Mouse (Mus musculus) forebrain, embryonic 15.5 days (tissue): ENCODE measurements at regions not wholly inside any gene's neighbourhood (a gene's known extent, or its start where the extent isn't known, plus 50 kb on each side); places are given as distances from the start of the nearest gene placed in this dataset.

Experiments used
- ATAC-seq: fragments of 200-750 bp; cut with Nextera tagmentation; replicated peaks from 2 replicates; pipeline ENCODE4 v1.8.0; 2017; ENCODE audit warnings: mild to moderate bottlenecking, moderate TSS enrichment, moderate library complexity
- H3K27ac ChIP-seq: fragments of 300-500 bp; sonication (generic); replicated peaks from 2 replicates; pipeline ENCODE4 v1.5.1; 2015; ENCODE audit warnings: mild to moderate bottlenecking, inconsistent platforms
- H3K27me3 ChIP-seq: fragments of 300-500 bp; sonication (generic); 2 replicates; pipeline ENCODE4 v1.6.1; 2015; ENCODE audit warnings: inconsistent platforms
- H3K36me3 ChIP-seq: fragments of 300-500 bp; sonication (generic); 2 replicates; pipeline ENCODE4 v1.6.1; 2015; ENCODE audit warnings: mild to moderate bottlenecking, inconsistent platforms
- H3K4me1 ChIP-seq: fragments of 300-500 bp; sonication (generic); 2 replicates; pipeline ENCODE4 v1.6.1; 2015; ENCODE audit warnings: inconsistent platforms
- H3K4me2 ChIP-seq: fragments of 300-500 bp; sonication (generic); replicated peaks from 2 replicates; pipeline ENCODE4 v1.6.1; 2015; ENCODE audit warnings: mild to moderate bottlenecking, inconsistent platforms
- H3K4me3 ChIP-seq: fragments of 300-500 bp; sonication (generic); 2 replicates; pipeline ENCODE4 v1.5.1; 2015; ENCODE audit warnings: mild to moderate bottlenecking, inconsistent platforms
- H3K9ac ChIP-seq: fragments of 300-500 bp; sonication (generic); replicated peaks from 2 replicates; pipeline ENCODE4 v1.6.1; 2015; ENCODE audit warnings: mild to moderate bottlenecking, inconsistent platforms
- H3K9me3 ChIP-seq: fragments of 300-500 bp; sonication (generic); 2 replicates; pipeline ENCODE4 v1.6.1; 2016; ENCODE audit warnings: inconsistent platforms
- WGBS: fragments of 180-500 bp; shearing (Covaris S2); methylation state at CpG from one replicate; pipeline ENCODE4 v1.1.7; 2015; ENCODE audit warnings: mixed read lengths; 5-methylcytosine and 5-hydroxymethylcytosine counted together

GRCm38 (mm10) chr6:51641965-51642364 lies 118.3 kb downstream of the Snx10 start:
- Histone ChIP-seq H3K36me3 (no peaks in the 10 kb centered on the region), H3K27me3 (no peaks in the 10 kb centered on the region), H3K27ac (no peak overlapping the region), H3K4me1 (no peaks in the 10 kb centered on the region), H3K4me2 (no peak overlapping the region), H3K4me3 (no peak overlapping the region), H3K9ac (no peak overlapping the region), H3K9me3 (no peaks in the 10 kb centered on the region)
- no peak for ATAC-seq
- whole genome bisulfite sequencing: 92% methylated on average over 5 of the region's 5 CpGs

GRCm38 (mm10) chr6:51648813-51649212 lies 125.1 kb downstream of the Snx10 start:
- Histone ChIP-seq H3K27me3 (no peaks in the 10 kb centered on the region), H3K27ac (no peak overlapping the region), H3K4me3 (no peak overlapping the region), H3K9me3 (no peaks in the 10 kb centered on the region), H3K4me2 (no peak overlapping the region), H3K9ac (no peak overlapping the region), H3K4me1 (no peaks in the 10 kb centered on the region), H3K36me3 (no peaks in the 10 kb centered on the region)
- whole genome bisulfite sequencing: 84% methylated on average over 7 of the region's 7 CpGs
- no peak for ATAC-seq

GRCm38 (mm10) chr6:51653753-51654152 lies 130.1 kb downstream of the Snx10 start:
- Histone ChIP-seq H3K4me2 (no peak overlapping the region), H3K27ac (no peak overlapping the region), H3K27me3 (no peaks in the 10 kb centered on the region), H3K4me3 (no peak overlapping the region), H3K4me1 (peaks cover 31% of the 10 kb centered on the region), H3K9ac (no peak overlapping the region), H3K36me3 (no peaks in the 10 kb centered on the region), H3K9me3 (no peaks in the 10 kb centered on the region)
- 86% methylated on average over 8 of the region's 8 CpGs for WGBS
- no peak for ATAC-seq

- no peak for ATAC-seq
- H3K9me3 ChIP-seq: no peaks in the 10 kb centered on the region
- no peak overlapping the region for H3K4me3 ChIP-seq
- WGBS: 91% methylated on average over 4 of the region's 4 CpGs
- peaks cover 31% of the 10 kb centered on the region for H3K4me1 ChIP-seq
- H3K9ac ChIP-seq: no peak overlapping the region
- no peaks in the 10 kb centered on the region for H3K27me3 ChIP-seq
- H3K4me2 ChIP-seq: no peak overlapping the region
- H3K36me3 ChIP-seq: no peaks in the 10 kb centered on the region
- peak overlapping the region; percentile 88 for H3K27ac ChIP-seq
Observed at GRCm38 (mm10) chr6:51654991-51655390, 131.3 kb downstream of the Snx10 start.

GRCm38 (mm10) chr6:51656078-51656477 lies 132.4 kb downstream of the Snx10 start:
- Histone ChIP-seq H3K27me3 (no peaks in the 10 kb centered on the region), H3K36me3 (no peaks in the 10 kb centered on the region), H3K4me3 (no peak overlapping the region), H3K9me3 (no peaks in the 10 kb centered on the region), H3K4me1 (peaks cover 31% of the 10 kb centered on the region), H3K9ac (no peak overlapping the region), H3K27ac (peak overlapping the region; percentile 88), H3K4me2 (no peak overlapping the region)
- peak; percentile 56; the same call in 1 of the 2 replicates for ATAC-seq
- 47% methylated on average over 7 of the region's 7 CpGs for WGBS

GRCm38 (mm10) chr6:51656883-51657640 lies 133.4 kb downstream of the Snx10 start:
- no peaks in the 10 kb centered on the region for H3K27me3 ChIP-seq
- peak; percentile 73 for ATAC-seq
- no peak overlapping the region for H3K4me3 ChIP-seq
- H3K4me1 ChIP-seq: peaks cover 31% of the 10 kb centered on the region
- H3K36me3 ChIP-seq: no peaks in the 10 kb centered on the region
- 46% methylated on average over 12 of the region's 12 CpGs for WGBS
- H3K9ac ChIP-seq: no peak overlapping the region
- no peaks in the 10 kb centered on the region for H3K9me3 ChIP-seq
- no peak overlapping the region for H3K4me2 ChIP-seq
- H3K27ac ChIP-seq: peak overlapping the region; percentile 88

GRCm38 (mm10) chr6:51658360-51658759 lies 134.7 kb downstream of the Snx10 start:
- H3K27ac ChIP-seq: peak overlapping the region; percentile 88
- no peak overlapping the region for H3K9ac ChIP-seq
- 8% methylated on average over 8 of the region's 8 CpGs for WGBS
- no peaks in the 10 kb centered on the region for H3K9me3 ChIP-seq
- no peak overlapping the region for H3K4me2 ChIP-seq
- peaks cover 31% of the 10 kb centered on the region for H3K4me1 ChIP-seq
- H3K36me3 ChIP-seq: no peaks in the 10 kb centered on the region
- no peak for ATAC-seq
- no peaks in the 10 kb centered on the region for H3K27me3 ChIP-seq
- no peak overlapping the region for H3K4me3 ChIP-seq

- H3K9me3 ChIP-seq: peaks cover 5% of the 10 kb centered on the region; the same call in 1 of the 2 replicates
- 92% methylated on average over 3 of the region's 3 CpGs for WGBS
- ATAC-seq: no peak
- H3K4me1 ChIP-seq: peaks cover 5% of the 10 kb centered on the region
- no peaks in the 10 kb centered on the region for H3K27me3 ChIP-seq
- no peak overlapping the region for H3K27ac ChIP-seq
- no peak overlapping the region for H3K4me2 ChIP-seq
- H3K4me3 ChIP-seq: no peak overlapping the region
- H3K9ac ChIP-seq: no peak overlapping the region
- H3K36me3 ChIP-seq: no peaks in the 10 kb centered on the region
Observed at GRCm38 (mm10) chr6:51663178-51663577, 139.5 kb downstream of the Snx10 start.

GRCm38 (mm10) chr6:51664049-51664448 lies 140.3 kb downstream of the Snx10 start:
- Histone ChIP-seq H3K4me2 (no peak overlapping the region), H3K4me3 (no peak overlapping the region), H3K27me3 (no peaks in the 10 kb centered on the region), H3K36me3 (no peaks in the 10 kb centered on the region), H3K4me1 (no peaks in the 10 kb centered on the region), H3K9me3 (peaks cover 5% of the 10 kb centered on the region; the same call in 1 of the 2 replicates), H3K9ac (no peak overlapping the region), H3K27ac (no peak overlapping the region)
- ATAC-seq: no peak
- WGBS: 93% methylated on average over 5 of the region's 5 CpGs

GRCm38 (mm10) chr6:51667022-51667421 lies 143.3 kb downstream of the Snx10 start:
- no peak overlapping the region for H3K4me2 ChIP-seq
- WGBS: 89% methylated on average over 3 of the region's 3 CpGs
- no peak overlapping the region for H3K27ac ChIP-seq
- H3K4me3 ChIP-seq: no peak overlapping the region
- H3K36me3 ChIP-seq: no peaks in the 10 kb centered on the region
- H3K9ac ChIP-seq: no peak overlapping the region
- no peaks in the 10 kb centered on the region for H3K27me3 ChIP-seq
- no peak for ATAC-seq
- H3K4me1 ChIP-seq: no peaks in the 10 kb centered on the region
- peaks cover 5% of the 10 kb centered on the region; the same call in 1 of the 2 replicates for H3K9me3 ChIP-seq

GRCm38 (mm10) chr6:51675342-51675945 lies 151.7 kb downstream of the Snx10 start:
- Histone ChIP-seq H3K4me2 (no peak overlapping the region), H3K36me3 (no peaks in the 10 kb centered on the region), H3K4me3 (no peak overlapping the region), H3K27me3 (no peaks in the 10 kb centered on the region), H3K27ac (peak overlapping the region; percentile 60), H3K9ac (no peak overlapping the region), H3K4me1 (no peaks in the 10 kb centered on the region), H3K9me3 (no peaks in the 10 kb centered on the region)
- 58% methylated on average over 13 of the region's 13 CpGs for WGBS
- ATAC-seq: no peak

- no peaks in the 10 kb centered on the region for H3K9me3 ChIP-seq
- no peaks in the 10 kb centered on the region for H3K36me3 ChIP-seq
- H3K4me1 ChIP-seq: no peaks in the 10 kb centered on the region
- no peaks in the 10 kb centered on the region for H3K27me3 ChIP-seq
- WGBS: 83% methylated on average over 12 of the region's 12 CpGs
- no peak overlapping the region for H3K4me2 ChIP-seq
- H3K27ac ChIP-seq: no peak overlapping the region
- no peak overlapping the region for H3K9ac ChIP-seq
- no peak overlapping the region for H3K4me3 ChIP-seq
- no peak for ATAC-seq
Observed at GRCm38 (mm10) chr6:51677162-51677996, 153.7 kb downstream of the Snx10 start.
